Mouse (Mus musculus) A20 (cell line): ENCODE results near the gene Tmem109.
A peak's percentile ranks its signal among the peaks of the same experiment; 100 is the strongest.

ENCODE experiments used
- DNase-seq: peaks from one replicate; pipeline ENCODE4 v3.0.0-alpha.2; 2011; ENCODE audit warnings: low read depth, low spot score

Tmem109 gene

GRCm38 (mm10) chr19:10895016-10895528 lies 13.3 kb upstream of the Tmem109 start, which contains the start of gene Prpf19:
Gene Prpf19, plus strand, starts transcription at chr19:10895231.
- DNase-seq, result peak; percentile 97

DNA sequence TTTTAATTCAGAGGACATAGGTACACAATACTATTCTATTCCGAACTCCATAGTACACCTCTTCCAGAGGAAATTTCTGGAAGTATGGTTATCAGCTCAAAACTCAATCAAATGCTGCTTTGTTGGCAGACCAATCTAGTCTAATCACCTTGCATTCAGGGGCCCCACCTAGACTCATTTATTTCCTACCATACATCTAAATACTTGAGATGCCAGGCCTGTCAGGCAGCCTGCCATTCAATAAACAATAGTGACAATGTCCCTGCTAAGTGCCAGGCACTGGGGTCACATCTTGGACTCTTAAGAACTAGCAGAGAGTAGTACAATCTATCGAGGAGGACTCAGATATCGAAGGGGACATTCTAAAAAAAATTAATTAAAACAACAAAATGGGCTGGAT lies 10.4 kb upstream of the Tmem109 start:
- no peak for DNase-seq

GRCm38 (mm10) chr19:10880975-10881425 lies 801 bp downstream of the Tmem109 start:
- no peak for DNase-seq

GRCm38 (mm10) chr19:10880085-10880974 lies 1.5 kb downstream of the Tmem109 start:
- peak; percentile 86 for DNase-seq

DNA sequence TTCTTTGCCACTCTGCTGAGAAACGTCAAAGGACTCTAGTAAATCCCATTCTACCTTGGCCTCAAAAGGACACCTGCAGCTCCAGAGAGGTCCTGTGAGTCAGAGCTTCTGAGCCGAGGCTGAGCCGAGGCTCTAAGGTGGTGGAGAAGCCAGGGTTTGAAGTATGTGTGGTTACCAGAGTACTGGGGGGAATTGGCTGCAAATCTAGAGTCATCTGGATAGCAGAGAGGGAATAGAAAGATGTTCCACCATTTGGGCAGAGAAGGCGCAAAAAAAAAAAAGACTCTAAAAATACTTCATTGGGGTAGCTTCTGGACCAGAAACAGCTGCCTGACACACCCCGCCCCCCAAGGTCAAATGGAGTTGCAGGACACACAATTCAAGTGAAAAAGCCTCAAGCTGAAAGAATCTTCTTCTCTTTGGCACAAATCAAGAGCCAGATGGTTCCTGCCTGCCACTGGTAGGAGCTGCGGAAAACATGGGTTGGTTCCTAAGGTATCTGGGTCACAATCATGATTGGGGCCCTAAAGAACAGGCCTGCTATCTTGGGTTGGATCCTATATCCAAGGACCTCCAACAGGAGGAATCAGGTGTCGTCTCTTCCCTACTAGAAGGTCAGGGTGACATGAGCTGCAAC lies 3.5 kb downstream of the Tmem109 start:
- DNase-seq, result no peak

GRCm38 (mm10) chr19:10871328-10871961 lies 10.4 kb downstream of the Tmem109 start:
- DNase-seq, result no peak

GRCm38 (mm10) chr19:10870676-10871075 lies 11.1 kb downstream of the Tmem109 start:
- no peak for DNase-seq

GRCm38 (mm10) chr19:10869886-10870527 lies 11.8 kb downstream of the Tmem109 start, which contains the start of gene Tmem132a:
Gene Tmem132a, minus strand, starts transcription at chr19:10869940.
- no peak for DNase-seq

DNA sequence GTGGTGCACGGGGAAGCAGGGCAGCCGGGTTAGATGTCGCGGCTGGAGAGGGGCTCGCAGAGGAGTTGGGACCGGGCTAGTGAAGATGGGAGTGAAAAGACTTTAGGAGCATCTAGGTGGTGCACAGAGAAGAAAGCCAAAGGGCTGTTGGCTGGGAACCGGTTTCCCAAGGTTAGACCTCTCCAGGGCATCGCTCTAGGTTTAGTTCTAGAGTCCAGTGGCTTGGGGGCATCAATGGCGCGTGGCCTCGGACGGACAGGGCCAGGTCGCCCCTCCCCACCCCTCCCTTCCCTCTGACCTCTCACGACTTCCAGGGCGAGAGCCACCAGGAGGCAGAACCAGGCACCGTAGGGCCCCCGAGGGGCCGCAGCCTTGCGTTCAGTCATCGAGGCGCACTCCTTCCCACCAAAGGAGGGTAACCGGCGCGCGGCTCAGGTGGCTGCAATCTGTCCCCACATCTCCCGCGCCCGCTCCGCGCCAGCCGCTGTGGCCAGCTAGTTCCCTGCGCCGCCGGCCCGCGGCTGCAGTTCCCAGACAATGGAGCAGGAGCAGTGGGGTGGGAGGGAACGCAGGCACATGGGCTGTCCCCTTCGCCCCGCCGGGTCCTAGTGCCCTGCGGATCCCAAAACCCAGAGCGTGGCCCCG lies 12.4 kb downstream of the Tmem109 start:
- DNase-seq, result no peak

GRCm38 (mm10) chr19:10868623-10869141 lies 13.1 kb downstream of the Tmem109 start:
- DNase-seq, result no peak

DNA sequence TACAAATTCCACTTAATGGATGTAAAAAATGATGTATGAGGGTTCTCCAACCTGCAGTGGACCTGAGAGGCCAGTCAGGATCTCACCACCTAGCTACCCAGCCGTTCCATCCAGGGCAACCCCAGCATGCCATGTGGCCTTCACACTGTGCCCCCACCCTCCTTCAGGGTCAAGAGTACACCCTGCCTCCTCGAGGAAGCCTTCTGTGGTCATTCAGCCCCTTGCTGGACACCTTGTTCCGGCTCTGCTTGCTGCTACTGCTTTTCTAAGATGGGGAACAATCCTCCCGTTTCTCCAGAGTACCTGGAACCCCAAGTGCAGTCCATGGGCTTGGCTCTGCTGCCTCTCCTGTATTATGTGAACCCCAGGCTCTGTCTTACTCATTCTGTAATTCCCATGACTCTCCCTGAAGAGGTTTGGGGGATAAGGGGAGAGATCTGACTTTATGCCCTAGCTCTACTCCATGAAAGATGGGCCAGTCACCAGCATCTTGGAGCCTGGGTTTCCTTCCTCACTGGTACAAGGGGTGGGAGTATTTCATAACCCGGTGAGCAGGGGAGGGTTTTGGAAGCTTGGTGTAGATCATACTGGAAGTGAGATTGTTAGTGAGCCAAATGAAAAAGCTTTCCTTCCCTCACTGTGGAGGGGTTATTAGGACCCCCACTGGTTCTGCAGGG lies 13.7 kb downstream of the Tmem109 start:
- DNase-seq, result no peak

- no peak for DNase-seq
Measured at GRCm38 (mm10) chr19:10866351-10866750, 15.4 kb downstream of the Tmem109 start.

DNA sequence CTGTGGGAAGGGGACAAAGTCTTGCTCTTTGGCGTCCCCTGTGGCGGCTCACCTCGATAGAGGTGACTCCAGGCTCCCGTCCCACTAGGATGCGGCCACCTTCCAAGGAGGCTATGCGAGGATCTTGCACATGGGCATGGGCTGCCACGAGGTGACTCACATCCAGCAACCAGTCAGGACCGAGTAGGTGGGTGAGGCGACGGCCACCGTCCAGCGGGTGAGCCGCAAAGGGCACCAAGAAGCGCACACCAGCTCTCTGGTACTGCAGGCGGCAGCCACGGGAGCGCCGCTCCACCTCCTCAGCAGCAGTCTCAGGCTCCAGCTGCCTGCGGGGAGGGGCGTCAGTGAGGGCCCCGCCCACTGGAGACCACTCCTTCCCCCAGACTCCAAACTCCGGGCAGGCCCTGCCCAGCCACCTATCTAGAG lies 21.7 kb downstream of the Tmem109 start:
- DNase-seq, result no peak

- no peak for DNase-seq
Measured at GRCm38 (mm10) chr19:10856520-10856919, 25.3 kb downstream of the Tmem109 start.

GRCm38 (mm10) chr19:10855422-10855821 lies 26.4 kb downstream of the Tmem109 start:
- no peak for DNase-seq

GRCm38 (mm10) chr19:10847311-10848087 lies 34.3 kb downstream of the Tmem109 start:
- no peak for DNase-seq

- DNase-seq, result no peak
Measured at GRCm38 (mm10) chr19:10846150-10846549, 35.7 kb downstream of the Tmem109 start.

DNA sequence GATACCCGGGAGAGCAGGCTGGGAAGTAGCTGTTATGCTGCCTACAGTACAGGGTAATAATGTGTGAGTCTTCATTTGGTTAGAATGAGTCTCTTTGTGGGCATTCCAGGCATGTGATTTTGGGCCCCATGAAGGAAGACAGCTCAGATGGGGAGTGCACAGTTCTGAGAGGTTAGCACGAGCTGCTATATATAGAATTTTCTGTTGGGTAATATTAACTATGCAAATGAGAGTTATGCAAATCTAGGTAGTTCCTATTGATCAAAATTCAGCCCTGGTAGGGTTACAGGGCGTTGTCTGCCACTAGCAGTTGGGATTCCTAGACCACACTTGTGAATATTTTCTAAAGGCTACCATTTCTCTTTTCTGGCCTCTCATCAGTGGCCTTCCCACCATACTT lies 36.3 kb downstream of the Tmem109 start:
- DNase-seq, result peak; percentile 67

DNA sequence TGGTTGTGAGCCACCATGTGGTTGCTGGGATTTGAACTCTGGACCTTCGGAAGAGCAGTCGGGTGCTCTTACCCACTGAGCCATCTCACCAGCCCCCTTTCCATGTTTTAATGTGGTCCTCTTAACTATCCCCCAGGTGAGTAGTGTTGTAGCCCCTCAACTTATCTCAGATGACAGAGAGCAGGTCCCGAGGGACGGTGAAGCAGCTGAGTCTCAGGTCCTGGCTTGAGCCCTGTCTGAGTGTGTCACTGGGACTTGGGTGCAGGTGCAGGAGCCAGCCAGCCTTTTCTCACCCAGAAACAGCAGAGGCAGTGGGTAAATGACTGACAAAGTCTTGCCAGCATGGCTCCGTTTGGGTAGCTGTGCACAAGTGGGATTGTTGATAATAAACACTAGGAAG lies 37.6 kb downstream of the Tmem109 start:
- DNase-seq, result peak; percentile 70
